Mouse (Mus musculus): ENCODE data around the gene Timm8b. TPM values are rescaled to one million over a fixed set of nuclear protein-coding genes. Genes with fewer than 3 reads are reported as not detected.

Timm8b gene
- total and polyA plus RNA-seq, 3 experiments: 119 to 244 (median 160) TPM

- TF ChIP-seq HCFC1 (IDR thresholded peaks at IDR 0.05; ENCODE audit: low read depth, low read length): no peak; the same call in 1 of the 2 replicates
- TF ChIP-seq ETS1 (conservative IDR thresholded peaks at IDR 0.05; ENCODE audit: low read depth, low read length): peak; percentile 79
- TF ChIP-seq MAFK (IDR thresholded peaks at IDR 0.05; ENCODE audit: insufficient replicate concordance, low read length): peak; percentile 39; the same call in 1 of the 2 replicates
- peak; percentile 68; the same call in 1 of the 2 replicates for TF ChIP-seq IRF4 (IDR thresholded peaks at IDR 0.05; ENCODE audit: low read depth, low read length)
- peak; percentile 76 for TF ChIP-seq MEF2A (IDR thresholded peaks at IDR 0.05; ENCODE audit: borderline replicate concordance, low read depth, low read length)
- peak; percentile 55 for TF ChIP-seq EP300 (IDR thresholded peaks at IDR 0.05; ENCODE audit: low read length)
- no peak for TF ChIP-seq ELF1 (IDR thresholded peaks at IDR 0.05; ENCODE audit: low read depth, low read length)
- TF ChIP-seq BHLHE40 (IDR thresholded peaks at IDR 0.05; ENCODE audit: low read depth, low read length): peak; percentile 67
- TF ChIP-seq ZKSCAN1 (IDR thresholded peaks at IDR 0.05; ENCODE audit: borderline replicate concordance, low read depth, low read length): no peak
- peak; percentile 87 for DNase-seq (ENCODE audit: extremely low read depth)
- H3K4me2 ChIP-seq (ENCODE audit: insufficient read depth, low read depth, poor library complexity, severe bottlenecking): peak within 1 kb of the TSS; percentile 94
- peak within 1 kb of the TSS; percentile 54 for H3K27ac ChIP-seq (ENCODE audit: insufficient read depth, low read depth)
- 0 out of 2 replicates have a peak, but pooled peaks cover 2% of the 10 kb centered on the region for H3K79me2 ChIP-seq (replicated peaks; ENCODE audit: control insufficient read depth, extremely low read depth, insufficient read depth, poor library complexity, severe bottlenecking)
- H3K36me3 ChIP-seq (replicated peaks in 1 of 2; ENCODE audit: control insufficient read depth in 1 of 2, insufficient read depth in 1 of 2, low read length in 1 of 2): no peaks in the 10 kb centered on the region
- H3K4me3 ChIP-seq (replicated peaks in 1 of 3; ENCODE audit: low read depth in 2 of 3, low read length in 2 of 3, poor library complexity in 1 of 3): peak within 1 kb of the TSS in 2 of 3 experiments; percentile 10 to 30
- H3K9me3 ChIP-seq (replicated peaks; ENCODE audit: low read length): no peaks in the 10 kb centered on the region
- peaks cover 20 to 39% of the 10 kb centered on the region in 2 experiments for H3K4me1 ChIP-seq (ENCODE audit: control insufficient read depth in 1 of 2, insufficient read depth in 2 of 2)
- H3K27me3 ChIP-seq (replicated peaks): peaks cover 3% of the 10 kb centered on the region
- peak within 1 kb of the TSS; percentile 39; the same call in 1 of the 2 replicates for H3K9ac ChIP-seq (ENCODE audit: insufficient read depth, low read depth)
- in situ Hi-C loops (cut with MboI; ENCODE audit: low pct_ligation_motif_present, low pct_unique_long_range_greater_than_20kb, low sequenced_read_pairs) (no loop called here), dilution Hi-C loops (cut with MboI; ENCODE audit: extremely low pct_ligation_motif_present, extremely low pct_unique_long_range_greater_than_20kb, low sequenced_read_pairs) (no loop called here)
Observed at GRCm38 (mm10) chr9:50554241-50555093, 49.2 kb upstream of the Timm8b start, which contains the start of gene Il18. Gene Il18, plus strand, starts transcription at chr9:50554827.

GRCm38 (mm10) chr9:50555094-50555446 is 48.6 kb upstream of the Timm8b start, which contains the start of gene Bco2:
Gene Bco2, minus strand, starts transcription at chr9:50555181.
- in situ Hi-C loops (cut with MboI; ENCODE audit: low pct_ligation_motif_present, low pct_unique_long_range_greater_than_20kb, low sequenced_read_pairs) (no loop called here), dilution Hi-C loops (cut with MboI; ENCODE audit: extremely low pct_ligation_motif_present, extremely low pct_unique_long_range_greater_than_20kb, low sequenced_read_pairs) (no loop called here)
- H3K9ac ChIP-seq (ENCODE audit: insufficient read depth, low read depth): no peak within 1 kb of the TSS
- peaks cover 16 to 39% of the 10 kb centered on the region in 2 experiments for H3K4me1 ChIP-seq (ENCODE audit: control insufficient read depth in 1 of 2, insufficient read depth in 2 of 2)
- DNase-seq (ENCODE audit: extremely low read depth): no peak
- no peaks in the 10 kb centered on the region for H3K36me3 ChIP-seq (replicated peaks in 1 of 2; ENCODE audit: control insufficient read depth in 1 of 2, insufficient read depth in 1 of 2, low read length in 1 of 2)
- 0 out of 2 replicates have a peak, but pooled peaks cover 2% of the 10 kb centered on the region for H3K79me2 ChIP-seq (replicated peaks; ENCODE audit: control insufficient read depth, extremely low read depth, insufficient read depth, poor library complexity, severe bottlenecking)
- TF ChIP-seq USF2 (conservative IDR thresholded peaks at IDR 0.05; ENCODE audit: low read depth, low read length) (no peak), KAT2A (IDR thresholded peaks at IDR 0.05; ENCODE audit: insufficient replicate concordance, low read length) (no peak), ELF1 (IDR thresholded peaks at IDR 0.05; ENCODE audit: low read depth, low read length) (no peak), BHLHE40 (IDR thresholded peaks at IDR 0.05; ENCODE audit: low read depth, low read length) (no peak), JUN (IDR thresholded peaks at IDR 0.05; ENCODE audit: insufficient read depth, low read depth, low read length) (no peak), MAZ (IDR thresholded peaks at IDR 0.05; ENCODE audit: low read depth, low read length) (no peak), NELFE (IDR thresholded peaks at IDR 0.05; ENCODE audit: low read depth, low read length) (no peak), HCFC1 (IDR thresholded peaks at IDR 0.05; ENCODE audit: low read depth, low read length) (no peak), CHD1 (IDR thresholded peaks at IDR 0.05; ENCODE audit: low read depth, low read length) (0 out of 2 replicates have a peak, but pooled peaks have one; percentile 29), ETS1 (conservative IDR thresholded peaks at IDR 0.05; ENCODE audit: low read depth, low read length) (no peak), MYC (IDR thresholded peaks at IDR 0.05; ENCODE audit: low read depth, low read length) (no peak), MEF2A (IDR thresholded peaks at IDR 0.05; ENCODE audit: borderline replicate concordance, low read depth, low read length) (no peak), RAD21 (IDR thresholded peaks at IDR 0.05; ENCODE audit: low read depth, low read length) (no peak), ZMIZ1 (IDR thresholded peaks at IDR 0.05; ENCODE audit: low read depth, low read length) (no peak), SIN3A (IDR thresholded peaks at IDR 0.05; ENCODE audit: low read length) (no peak), ZC3H11A (IDR thresholded peaks at IDR 0.05; ENCODE audit: low read depth, low read length) (no peak), MAFK (IDR thresholded peaks at IDR 0.05; ENCODE audit: insufficient replicate concordance, low read length) (0 out of 2 replicates have a peak, but pooled peaks have one; percentile 2), IRF4 (IDR thresholded peaks at IDR 0.05; ENCODE audit: low read depth, low read length) (no peak)
- H3K27ac ChIP-seq (ENCODE audit: insufficient read depth, low read depth): peak within 1 kb of the TSS; percentile 54
- peaks cover 3% of the 10 kb centered on the region for H3K27me3 ChIP-seq (replicated peaks)
- peak within 1 kb of the TSS; percentile 94 for H3K4me2 ChIP-seq (ENCODE audit: insufficient read depth, low read depth, poor library complexity, severe bottlenecking)
- H3K4me3 ChIP-seq (replicated peaks in 1 of 3; ENCODE audit: low read depth in 2 of 3, low read length in 2 of 3, poor library complexity in 1 of 3): peak within 1 kb of the TSS in 2 of 3 experiments; percentile 10 to 30
- H3K9me3 ChIP-seq (replicated peaks; ENCODE audit: low read length): no peaks in the 10 kb centered on the region
